Mouse (Mus musculus) heart, postnatal 14 days (tissue): ENCODE data around the gene Pctp. TPM values are rescaled to one million over a fixed set of nuclear protein-coding genes. Genes with fewer than 3 reads are reported as not detected.

Experiments used
- DNase-seq, 2 experiments: peaks; one replicate each; pipeline ENCODE4 v3.0.0; 2021 to 2022
- intact Hi-C: fragments of 180-260 bp; cut with DNase I; formaldehyde crosslinking; loops from one replicate; pipeline ENCODE4 v1.15.1; 2025
- total RNA-seq, 2 experiments: library from RNA; stranded (reverse); gene quantifications; 2 replicates each; pipeline ENCODE4 v1.2.3; 2021

Pctp gene
- total RNA-seq, 2 experiments from 2014 or later = 4.0 to 4.1 TPM

DNA sequence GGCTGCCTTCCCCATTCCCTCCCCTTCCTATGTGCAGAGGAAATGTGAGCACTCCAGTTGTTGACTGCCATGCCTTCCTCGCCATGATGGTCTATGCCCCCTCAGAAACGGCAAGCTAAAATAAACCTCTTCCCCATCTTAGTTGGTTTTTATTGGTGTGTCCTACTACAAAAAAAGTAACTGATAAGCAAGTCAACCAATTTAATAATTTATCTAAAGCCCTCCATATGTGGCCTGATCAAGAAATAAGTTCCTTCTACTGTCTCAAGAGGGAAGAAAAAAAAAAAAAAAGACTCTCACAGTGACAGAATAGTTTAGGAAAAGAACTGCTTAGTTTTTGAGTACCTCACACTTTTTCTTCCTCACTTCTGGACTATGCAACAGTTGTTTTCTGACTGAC, 22.6 kb downstream of the Pctp start:
- no peak for DNase-seq
- intact Hi-C loops = no loop called here

DNA sequence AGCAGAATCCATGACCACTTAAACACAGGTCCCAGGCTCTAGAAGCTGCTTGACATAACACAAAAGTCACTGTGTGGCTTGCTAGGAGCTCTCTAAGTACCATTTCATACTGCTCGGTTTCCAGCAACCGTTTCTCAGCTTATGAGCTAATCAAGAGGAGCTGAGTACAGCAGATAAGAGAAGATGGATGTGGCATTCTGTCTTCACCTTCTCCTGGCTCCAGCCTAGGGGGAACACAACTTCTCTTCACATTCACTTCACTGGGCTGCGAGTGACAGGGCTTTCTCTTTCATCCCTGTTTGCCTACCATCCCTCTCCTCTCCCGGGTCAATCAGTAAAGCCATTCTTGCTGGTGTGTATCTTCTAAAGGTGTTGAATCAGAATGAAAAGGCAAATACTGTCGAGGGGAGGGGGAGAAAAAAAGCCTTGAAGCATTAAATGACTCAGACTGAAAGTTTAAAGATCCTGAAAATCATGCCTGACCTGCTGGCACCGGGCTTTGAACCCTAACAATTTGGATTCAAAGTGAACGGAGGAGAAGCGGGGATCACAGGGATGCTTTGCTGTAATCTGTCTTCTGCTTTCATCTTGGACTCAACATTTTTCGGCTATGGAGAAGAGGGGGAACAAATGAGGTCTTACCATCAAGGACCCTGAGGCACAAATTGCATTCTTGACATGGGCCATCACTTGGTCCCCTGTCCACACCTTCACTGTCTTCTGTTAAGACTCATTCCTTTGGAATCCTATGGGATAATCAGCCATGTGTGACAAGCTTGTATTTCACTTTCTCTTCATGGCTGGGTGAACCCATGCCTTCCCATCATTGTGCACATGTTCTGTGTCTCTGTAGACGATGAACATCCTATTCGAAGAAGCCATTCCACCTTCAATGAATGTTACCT, 23.5 kb downstream of the Pctp start:
- DNase-seq = no peak
- intact Hi-C loops = no loop called here

DNA sequence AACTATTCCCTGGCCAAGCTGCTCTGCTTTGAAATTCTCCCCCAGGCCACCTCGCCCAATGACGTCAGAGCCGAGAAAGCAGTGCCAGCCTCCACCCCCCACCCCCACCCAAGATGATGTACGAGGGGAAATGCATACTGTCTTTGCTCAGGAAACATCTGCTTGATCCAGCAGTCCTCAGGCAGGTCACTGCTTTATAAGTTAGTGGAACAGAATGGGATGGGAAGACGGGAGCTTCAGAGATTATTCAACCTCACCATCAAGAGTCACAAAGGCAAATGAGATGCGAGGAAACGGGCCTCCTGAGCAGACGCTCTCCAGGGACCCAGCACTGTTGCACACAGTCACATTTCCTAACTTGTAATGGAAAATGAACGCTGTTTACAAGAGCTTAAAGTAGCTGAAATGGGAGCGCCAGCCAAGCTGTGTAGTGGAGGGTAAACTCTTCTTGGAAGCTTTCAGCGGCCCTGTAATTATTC, 24.3 kb downstream of the Pctp start:
- intact Hi-C loops = no loop called here
- peak; percentile 35 to 52 for DNase-seq

DNA sequence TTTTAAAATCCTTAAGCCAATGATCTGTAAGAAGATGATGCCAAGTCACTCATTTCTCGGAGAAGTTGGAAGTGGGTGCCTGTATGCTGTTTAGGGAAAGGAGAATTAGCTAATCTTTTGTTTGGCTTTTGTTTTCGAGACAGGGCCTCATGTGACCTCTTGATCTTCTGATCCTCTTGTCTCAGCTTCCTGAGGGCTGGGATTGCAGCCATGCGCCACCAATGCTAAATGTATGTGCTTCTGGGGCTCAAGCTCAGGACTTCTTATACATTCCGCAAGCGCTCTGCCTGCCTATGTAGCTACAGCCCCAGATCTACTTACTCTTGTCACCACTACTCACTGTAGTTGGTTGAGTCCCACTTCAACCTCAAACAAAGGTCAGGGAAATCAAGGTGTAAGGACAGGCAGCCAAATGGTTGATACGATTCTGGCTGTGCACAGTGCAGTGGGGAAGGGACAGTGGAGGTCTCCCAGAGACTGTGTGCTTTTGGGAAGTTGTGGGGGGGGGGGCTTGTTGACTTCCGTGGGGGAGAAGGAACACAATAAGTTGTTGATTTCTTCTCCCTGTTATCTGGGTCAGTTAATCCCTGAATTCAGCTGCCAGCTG, 24.8 kb downstream of the Pctp start:
- no peak for DNase-seq
- intact Hi-C loops = no loop called here

DNA sequence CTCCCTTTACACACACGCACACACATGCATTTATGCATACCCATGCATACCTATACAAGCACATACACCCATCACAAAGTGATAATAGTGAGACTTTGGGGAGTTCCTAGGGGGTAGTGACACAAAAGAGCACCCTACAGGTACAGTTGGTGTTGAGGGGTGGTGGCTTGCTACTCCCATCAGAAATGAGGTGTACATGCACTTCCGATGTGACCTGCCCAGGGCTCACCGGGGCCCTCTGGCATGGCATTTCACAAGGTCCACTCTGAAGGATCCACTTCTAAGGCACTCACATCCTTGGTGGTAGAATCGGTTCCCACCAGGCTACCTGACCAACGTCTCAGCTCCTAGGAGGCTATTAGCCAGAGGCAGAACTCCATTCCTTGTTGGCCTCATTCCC, 26.3 kb downstream of the Pctp start:
- DNase-seq = no peak

DNA sequence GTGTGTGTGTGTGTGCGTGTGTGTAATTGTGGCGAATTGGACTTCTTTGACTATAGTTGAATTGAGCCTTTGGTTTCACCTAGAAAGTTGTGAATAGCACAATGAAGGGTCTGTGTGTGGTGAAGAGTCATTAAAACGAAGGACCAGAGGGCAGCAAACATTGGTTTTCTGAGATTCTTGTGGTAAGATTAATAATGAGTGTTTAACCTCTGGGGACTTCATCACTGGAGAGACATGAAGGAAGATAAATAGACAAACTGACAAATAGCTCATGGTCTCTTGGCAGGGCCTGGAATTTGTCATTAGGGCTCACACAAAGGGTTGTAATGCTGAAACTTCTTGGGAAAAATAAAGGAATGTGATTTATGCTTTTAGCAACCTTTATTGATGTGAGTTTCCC, 31.4 kb downstream of the Pctp start:
- DNase-seq = no peak

More for the DNA sequence above, 26.3 kb downstream of the Pctp start:
- intact Hi-C loops = no loop called here

DNA sequence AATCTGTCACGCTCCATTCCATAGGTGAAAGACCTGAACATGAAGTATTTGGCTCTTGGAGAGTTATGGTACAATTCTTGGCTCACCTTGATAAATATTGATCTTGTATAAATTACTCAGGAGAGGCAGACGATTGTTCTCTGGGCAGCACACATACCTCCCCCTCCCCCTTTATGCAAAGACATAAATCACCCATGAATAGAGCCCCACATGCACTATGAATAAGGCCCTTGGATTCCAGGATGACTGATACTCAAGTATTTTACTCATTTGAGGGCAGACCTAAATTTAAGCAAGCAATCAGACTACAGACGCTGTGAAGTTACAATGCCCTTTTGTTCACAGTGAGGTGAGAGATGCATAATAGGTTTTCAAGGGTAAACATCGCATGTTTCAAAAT, 32.0 kb downstream of the Pctp start:
- intact Hi-C loops = no loop called here
- no peak for DNase-seq

More for the DNA sequence above, 31.4 kb downstream of the Pctp start:
- intact Hi-C loops = no loop called here

DNA sequence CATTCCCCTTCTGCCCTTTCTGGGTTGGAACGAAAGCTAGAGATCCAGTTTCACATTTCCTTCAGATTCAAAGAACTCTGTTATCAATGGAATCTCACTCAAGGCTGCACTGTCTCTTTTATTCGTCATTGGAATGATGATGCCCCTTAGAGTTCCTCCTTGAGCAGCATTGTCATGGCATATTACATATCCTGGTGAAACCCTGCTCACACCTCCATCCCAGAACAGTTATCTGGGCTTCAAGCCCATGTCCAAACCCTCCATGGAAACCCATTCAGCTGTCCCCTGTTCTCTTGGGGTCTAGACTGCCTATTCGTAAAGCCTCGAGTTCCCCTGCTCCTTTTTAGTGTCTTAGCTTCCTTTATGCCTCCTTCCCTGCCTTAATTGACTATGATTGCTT, 33.6 kb downstream of the Pctp start:
- DNase-seq = no peak
- intact Hi-C loops = no loop called here

DNA sequence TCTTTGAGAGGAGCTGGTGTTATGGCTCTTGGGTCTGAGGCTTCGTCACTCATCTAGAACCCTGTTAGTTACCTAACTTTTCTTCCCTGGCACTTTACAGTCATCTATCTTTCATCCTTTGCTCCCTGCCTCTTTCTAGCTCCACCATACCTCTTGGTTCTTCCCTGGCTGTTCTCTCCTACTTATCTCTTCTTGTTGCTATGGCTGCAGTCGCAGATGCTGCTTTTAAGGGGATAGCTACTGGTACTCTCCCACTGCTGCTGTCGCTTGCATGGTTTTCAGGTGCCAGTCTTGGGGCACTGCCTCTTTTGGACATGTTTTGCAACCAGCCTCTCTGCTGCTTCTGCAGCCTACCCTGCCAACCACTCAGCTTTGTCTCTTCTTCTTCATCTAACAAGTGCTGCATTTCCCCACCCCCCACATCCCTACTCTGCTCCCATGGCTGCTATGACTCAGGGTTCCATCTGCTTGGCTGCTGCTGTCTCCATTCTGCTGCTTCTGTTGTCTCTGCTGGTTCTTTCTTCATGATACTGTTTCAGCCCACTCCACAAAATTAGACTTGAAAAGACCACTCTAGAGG, 51.9 kb downstream of the Pctp start:
- no peak for DNase-seq
- intact Hi-C loops = no loop called here

DNA sequence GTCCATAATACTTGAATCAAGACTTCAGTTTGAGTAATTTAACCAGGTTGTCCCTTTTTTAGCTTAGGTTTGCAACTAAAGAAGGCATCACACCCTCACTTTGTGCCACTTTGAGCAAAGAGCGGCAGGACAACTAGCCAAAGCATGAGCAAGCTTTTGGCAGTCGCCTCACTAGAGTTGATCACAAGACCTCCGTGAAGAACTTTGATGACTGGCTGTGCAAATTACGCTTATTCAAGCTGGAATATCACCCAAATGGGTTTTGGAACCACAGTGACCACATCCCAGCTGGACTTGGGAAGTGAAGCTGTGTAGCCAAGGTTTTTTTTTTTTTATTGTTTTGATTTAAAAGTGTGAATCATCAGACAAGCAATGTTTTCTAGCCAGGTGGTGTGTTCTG, 54.9 kb downstream of the Pctp start:
- intact Hi-C loops = no loop called here
- DNase-seq = peak in 1 of 2 experiments; percentile 6

DNA sequence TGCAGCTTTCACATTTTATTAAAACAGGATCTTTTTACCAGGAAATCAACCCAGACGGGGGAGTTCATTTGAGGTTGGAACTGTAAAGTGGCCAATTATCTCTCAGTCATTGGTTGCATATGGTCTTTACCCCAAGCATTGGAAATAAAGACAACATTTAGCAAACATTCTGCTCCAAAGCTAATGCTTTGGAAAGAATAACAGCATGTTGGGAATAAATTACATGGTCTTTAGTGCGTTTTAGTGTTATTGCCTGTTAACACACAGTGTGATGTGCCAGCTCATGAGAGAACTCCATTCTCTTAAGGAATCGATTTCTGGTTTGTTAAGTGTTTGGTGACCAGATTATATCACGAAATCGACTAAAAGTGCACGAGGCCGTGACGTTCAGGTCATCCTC, 57.5 kb downstream of the Pctp start:
- DNase-seq = no peak
- intact Hi-C loops = no loop called here

DNA sequence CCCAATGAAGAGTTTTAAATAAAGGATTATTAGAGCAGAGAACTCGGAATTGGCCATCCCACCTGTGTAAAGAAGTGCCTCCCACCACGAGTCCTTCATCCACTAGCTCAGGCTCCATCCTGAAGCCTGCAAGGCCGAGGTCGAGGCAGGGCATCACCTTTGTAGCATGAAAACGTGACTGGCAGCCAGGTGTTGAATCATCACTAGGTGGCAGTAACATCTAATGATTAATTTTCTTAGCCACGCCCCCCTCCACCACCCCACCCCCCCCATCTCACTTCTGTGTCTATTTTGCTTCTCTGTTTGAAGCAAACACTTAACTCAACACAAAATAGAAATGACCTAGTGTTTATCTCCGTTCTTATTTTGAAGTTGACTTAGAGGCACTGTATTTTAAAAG, 65.5 kb downstream of the Pctp start:
- no peak for DNase-seq
- intact Hi-C loops = loop anchor here (5.0 kb wide), 1 partner anchor 235 kb away; no protein-coding TSS in a partner anchor

Other genes starting within 250 kb of the Pctp start
- gene Ankfn1, start 225.2 kb downstream of the Pctp start, total RNA-seq = under 1 TPM in 1 of 2 experiments, not detected in 1; 0.12 TPM
- gene Tmem100, start 27.5 kb upstream of the Pctp start, total RNA-seq = 10 to 100 TPM; 28.2 to 32.1 TPM
- 10 to 100 TPM; 15.8 to 16.0 TPM for gene Gm45716, start 184.8 kb upstream of the Pctp start, total RNA-seq
- 10 to 100 TPM; 35.9 to 38.2 TPM for gene Mmd, start 246.6 kb upstream of the Pctp start, total RNA-seq